Mouse (Mus musculus): ENCODE measurements around the gene Dbnl. TPM values are rescaled to one million over a fixed set of nuclear protein-coding genes. Genes with fewer than 3 reads are reported as not detected.

Gene Dbnl
- polyA plus RNA-seq, 1 experiment from 2014 or later: 133 TPM

DNA sequence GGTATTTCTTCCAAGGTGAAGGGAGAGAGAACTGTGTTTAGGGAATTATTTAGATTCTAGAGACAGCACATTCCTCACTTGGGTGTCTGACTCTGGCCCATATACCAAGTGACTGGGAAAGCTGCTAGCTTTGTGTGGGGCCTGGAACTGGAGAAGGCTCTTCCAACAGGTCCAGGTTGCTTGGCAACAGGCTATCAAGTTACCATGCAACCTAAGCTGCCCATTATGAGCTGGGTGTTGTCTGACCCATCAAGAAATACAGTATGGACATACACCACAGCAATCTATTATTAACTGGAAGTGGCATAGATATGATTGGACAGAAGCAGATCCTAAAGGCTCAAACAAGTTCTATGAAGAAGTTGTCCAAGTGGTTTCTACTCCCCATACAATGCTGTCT lies 37.1 kb downstream of the Dbnl start:
- H3K9me3 ChIP-seq (replicated peaks): no peaks in the 10 kb centered on the region
- H3K4me3 ChIP-seq: no peak overlapping the region
- no peaks in the 10 kb centered on the region for H3K27me3 ChIP-seq
- ATAC-seq: no peak
- no peak overlapping the region for H3K9ac ChIP-seq
- no peaks in the 10 kb centered on the region for H3K4me1 ChIP-seq
- no peak overlapping the region for H3K4me2 ChIP-seq
- H3K36me3 ChIP-seq (ENCODE audit: poor library complexity, severe bottlenecking): peaks cover 23% of the 10 kb centered on the region
- H3K27ac ChIP-seq: no peak overlapping the region

DNA sequence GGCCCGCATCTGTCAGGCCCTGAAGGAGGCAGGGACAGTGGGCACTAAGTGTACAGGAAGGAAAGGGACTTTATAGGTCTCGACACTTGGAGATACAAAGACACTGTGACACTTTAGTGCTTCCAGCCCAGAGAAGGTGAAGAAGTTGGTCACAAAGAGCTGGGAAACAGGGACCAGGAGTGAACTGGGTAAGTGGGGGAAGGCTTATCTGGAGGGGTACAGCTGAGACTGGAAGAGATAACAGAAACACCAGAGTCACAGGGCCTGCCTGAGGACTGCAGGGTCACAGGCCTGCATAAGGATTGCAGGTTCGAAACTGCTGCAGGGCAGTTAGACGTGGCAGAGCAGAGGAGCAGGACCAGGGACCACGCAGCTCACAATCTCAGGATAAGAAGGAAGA lies 39.6 kb downstream of the Dbnl start:
- Histone ChIP-seq H3K27me3 (no peaks in the 10 kb centered on the region), H3K9ac (no peak overlapping the region), H3K4me3 (no peak overlapping the region), H3K4me1 (no peaks in the 10 kb centered on the region), H3K27ac (no peak overlapping the region), H3K4me2 (no peak overlapping the region), H3K9me3 (replicated peaks) (no peaks in the 10 kb centered on the region), H3K36me3 (ENCODE audit: poor library complexity, severe bottlenecking) (peaks cover 48% of the 10 kb centered on the region)
- 88% methylated on average over 5 of the region's 5 CpGs for WGBS
- ATAC-seq: no peak

DNA sequence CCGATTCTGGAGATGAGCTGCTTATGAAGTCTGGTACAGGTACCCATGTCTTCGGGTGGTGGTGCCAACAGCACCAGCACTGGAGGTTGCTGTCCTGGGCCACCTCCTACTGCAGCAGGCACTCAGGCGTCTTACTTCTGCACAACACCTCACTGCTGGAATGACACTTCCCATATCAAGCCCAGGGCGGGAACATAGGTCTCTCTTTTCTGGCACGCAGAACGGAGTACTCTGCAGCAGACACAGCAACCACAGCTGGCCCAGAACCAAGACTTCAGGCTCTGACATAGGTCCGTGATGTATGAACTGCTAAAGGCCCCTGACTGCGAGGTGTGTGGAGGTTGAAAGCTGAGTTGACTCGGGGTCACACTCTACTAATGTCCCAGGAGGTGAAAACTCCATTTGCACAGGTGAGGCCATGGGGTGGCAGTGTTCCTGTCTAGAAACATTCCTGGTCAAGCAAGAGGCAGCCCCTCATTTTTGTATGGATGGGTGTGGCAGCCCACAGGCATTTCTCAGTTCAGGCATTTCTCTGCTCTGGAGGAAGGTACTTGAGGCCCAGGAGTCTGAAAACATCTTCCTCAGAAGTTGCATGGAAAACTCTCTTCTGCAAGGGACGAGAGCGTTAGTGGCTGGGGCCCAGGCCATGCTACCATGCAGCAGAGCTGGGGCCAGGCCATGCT lies 40.4 kb downstream of the Dbnl start:
- WGBS: 90% methylated on average over 11 of the region's 11 CpGs
- Histone ChIP-seq H3K27me3 (no peaks in the 10 kb centered on the region), H3K4me2 (no peak overlapping the region), H3K4me3 (no peak overlapping the region), H3K4me1 (no peaks in the 10 kb centered on the region), H3K9me3 (replicated peaks) (no peaks in the 10 kb centered on the region), H3K27ac (no peak overlapping the region), H3K36me3 (ENCODE audit: poor library complexity, severe bottlenecking) (peaks cover 48% of the 10 kb centered on the region), H3K9ac (no peak overlapping the region)
- ATAC-seq: no peak

DNA sequence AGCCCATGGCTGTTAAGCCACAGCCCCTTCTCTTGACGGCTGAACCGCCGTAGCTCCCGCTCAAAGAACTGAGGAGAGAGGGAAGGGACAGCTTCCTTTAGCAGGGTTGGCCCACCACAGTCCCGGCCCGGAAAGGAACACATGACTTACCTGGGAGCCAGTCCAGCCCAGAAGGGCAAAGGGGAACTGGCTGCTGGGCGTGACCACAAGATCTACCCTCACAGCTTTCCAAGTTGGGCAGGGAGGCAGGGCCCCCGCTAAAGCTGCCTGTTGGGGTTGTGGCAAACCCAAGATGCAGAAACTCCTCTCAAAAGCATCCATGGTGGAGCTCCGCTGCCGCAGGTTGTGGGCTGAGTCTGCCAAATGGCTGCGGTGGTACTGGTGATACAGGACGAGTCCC lies 41.0 kb downstream of the Dbnl start:
- Histone ChIP-seq H3K4me3 (no peak overlapping the region), H3K4me2 (no peak overlapping the region), H3K4me1 (no peaks in the 10 kb centered on the region), H3K36me3 (ENCODE audit: poor library complexity, severe bottlenecking) (peaks cover 49% of the 10 kb centered on the region), H3K27ac (no peak overlapping the region), H3K27me3 (no peaks in the 10 kb centered on the region), H3K9ac (no peak overlapping the region), H3K9me3 (replicated peaks) (no peaks in the 10 kb centered on the region)
- no peak for ATAC-seq
- 91% methylated on average over 12 of the region's 12 CpGs for WGBS

DNA sequence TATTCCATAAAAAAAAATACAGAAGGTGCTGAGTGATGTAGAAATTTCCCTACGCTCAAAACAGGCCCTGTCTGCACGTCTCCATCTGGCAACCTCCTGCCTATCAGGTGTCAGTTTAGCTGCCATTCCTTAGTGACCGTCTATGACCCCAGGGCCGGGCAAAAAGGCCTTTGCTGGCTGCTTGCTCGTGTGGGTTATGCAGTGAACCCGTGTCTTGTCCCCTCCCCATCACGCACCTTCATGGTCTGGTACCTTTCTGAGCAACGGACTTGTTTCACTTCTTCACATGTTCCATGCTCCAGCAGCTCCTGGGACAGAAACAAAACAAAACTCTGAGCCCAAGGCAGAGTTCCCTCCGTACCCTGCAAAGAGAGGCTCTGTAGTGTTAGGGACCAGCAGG lies 46.2 kb downstream of the Dbnl start:
- no peak overlapping the region for H3K9ac ChIP-seq
- no peak for ATAC-seq

DNA sequence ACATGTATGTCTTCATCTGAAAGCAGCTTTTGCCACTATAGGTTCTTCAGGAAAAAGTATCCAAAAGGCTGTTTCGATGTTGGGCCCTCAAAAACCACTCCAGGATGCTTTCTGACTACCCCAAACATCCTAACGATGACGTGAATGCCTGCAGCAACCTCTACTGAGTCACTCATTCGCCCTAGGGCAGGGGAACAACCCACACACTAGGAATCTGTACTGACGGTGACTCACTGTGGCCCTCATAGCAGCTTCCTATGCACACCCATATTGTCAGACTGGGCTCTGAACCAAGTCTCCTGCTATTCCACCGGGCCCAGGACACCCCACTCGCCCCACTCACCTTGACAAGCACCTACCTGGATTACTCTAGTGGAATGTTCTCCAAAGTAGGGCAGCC lies 46.8 kb downstream of the Dbnl start:
- Histone ChIP-seq H3K27me3 (no peaks in the 10 kb centered on the region), H3K9me3 (replicated peaks) (no peaks in the 10 kb centered on the region), H3K27ac (no peak overlapping the region), H3K4me1 (peaks cover 13% of the 10 kb centered on the region), H3K36me3 (ENCODE audit: poor library complexity, severe bottlenecking) (peaks cover 28% of the 10 kb centered on the region), H3K4me3 (no peak overlapping the region), H3K4me2 (no peak overlapping the region), H3K9ac (no peak overlapping the region)
- 90% methylated on average over 7 of the region's 7 CpGs for WGBS
- ATAC-seq: no peak

More for the DNA sequence above, 46.2 kb downstream of the Dbnl start:
- Histone ChIP-seq H3K27ac (no peak overlapping the region), H3K27me3 (no peaks in the 10 kb centered on the region), H3K4me2 (no peak overlapping the region), H3K4me1 (peaks cover 13% of the 10 kb centered on the region), H3K9me3 (replicated peaks) (no peaks in the 10 kb centered on the region), H3K36me3 (ENCODE audit: poor library complexity, severe bottlenecking) (peaks cover 30% of the 10 kb centered on the region), H3K4me3 (no peak overlapping the region)
- WGBS: 92% methylated on average over 9 of the region's 9 CpGs

DNA sequence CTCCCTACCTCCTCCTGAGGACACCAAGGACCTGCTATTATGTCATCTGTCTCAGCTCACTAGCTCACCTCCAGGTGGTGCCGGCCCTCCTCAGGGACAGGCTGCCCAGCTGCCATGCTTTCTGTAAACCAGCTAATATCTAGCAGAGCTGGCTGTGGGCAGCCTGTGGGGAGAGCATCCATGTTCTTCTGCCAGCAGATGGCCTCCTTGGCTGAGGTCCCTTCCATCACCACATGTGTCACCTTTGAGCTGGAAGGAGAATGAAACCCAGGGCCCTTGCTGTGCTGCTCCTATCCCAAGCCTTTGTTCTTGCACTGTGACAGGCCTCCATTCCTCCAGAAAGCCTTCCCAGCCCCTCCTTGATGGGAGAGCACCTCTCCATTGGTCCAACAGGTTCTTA lies 47.8 kb downstream of the Dbnl start:
- Histone ChIP-seq H3K4me3 (no peak overlapping the region), H3K36me3 (ENCODE audit: poor library complexity, severe bottlenecking) (peaks cover 22% of the 10 kb centered on the region), H3K4me2 (no peak overlapping the region), H3K9ac (no peak overlapping the region), H3K4me1 (peaks cover 13% of the 10 kb centered on the region), H3K27me3 (no peaks in the 10 kb centered on the region), H3K9me3 (replicated peaks) (no peaks in the 10 kb centered on the region), H3K27ac (peak overlapping the region; percentile 19; the same call in 1 of the 2 replicates)
- WGBS: 46% methylated on average over 1 of the region's 1 CpGs
- no peak for ATAC-seq

DNA sequence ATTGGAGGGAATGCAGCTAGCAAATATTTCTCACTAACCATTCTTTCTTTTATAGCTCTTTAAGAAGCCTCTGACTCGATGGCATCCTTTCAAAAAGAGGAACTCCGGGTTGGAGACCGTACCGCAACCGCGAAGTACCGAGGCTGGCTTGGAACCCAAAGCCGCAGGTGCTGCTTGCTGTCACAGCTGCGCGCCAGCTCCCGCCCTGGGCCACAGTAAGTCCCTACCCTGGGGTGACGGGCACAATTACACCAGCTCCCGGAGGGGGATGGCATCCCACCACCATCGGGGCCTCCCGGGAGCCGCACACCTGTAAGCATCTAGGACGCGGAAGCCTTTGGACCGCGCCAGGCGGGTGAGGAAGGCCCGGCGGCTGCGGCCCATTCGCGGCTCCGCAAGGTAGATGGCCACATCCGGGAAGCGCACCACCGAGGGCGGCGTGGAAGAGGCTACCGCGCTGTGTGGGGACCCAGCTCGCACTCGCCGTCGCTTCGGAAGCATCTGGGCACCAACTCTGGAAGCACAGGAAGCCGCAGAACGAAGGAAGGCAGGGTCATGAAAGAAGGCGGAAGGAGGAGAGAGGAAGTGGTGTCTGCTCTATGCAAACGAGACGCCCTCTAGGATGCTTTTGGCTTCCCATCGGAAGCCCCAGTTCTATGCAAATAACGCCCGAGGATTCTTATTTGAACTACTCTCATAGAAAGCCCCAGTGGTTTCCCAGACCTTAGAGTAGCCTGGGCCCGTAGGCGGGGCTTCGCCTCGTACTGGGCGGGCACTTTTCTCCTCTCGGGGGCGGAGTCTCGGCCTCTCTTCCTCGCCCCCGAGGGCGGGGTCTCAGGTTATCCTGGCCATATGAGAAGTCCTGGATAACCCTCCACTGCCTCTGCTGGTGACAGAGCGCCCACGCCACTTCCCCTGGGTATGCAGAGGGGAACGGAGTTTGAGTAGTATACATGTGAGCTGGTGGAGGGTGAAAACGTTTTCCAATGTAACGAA lies 49.3 kb downstream of the Dbnl start, which contains the start of gene Polm:
Gene Polm, minus strand, starts transcription at position 766 of the 996 bp plus-strand sequence.
- Histone ChIP-seq H3K4me2 (peak within 1 kb of the TSS; percentile 91), H3K27ac (peak within 1 kb of the TSS; percentile 74), H3K27me3 (no peaks in the 10 kb centered on the region), H3K4me1 (peaks cover 13% of the 10 kb centered on the region), H3K36me3 (ENCODE audit: poor library complexity, severe bottlenecking) (peaks cover 8% of the 10 kb centered on the region; the same call in 1 of the 2 replicates), H3K4me3 (peak within 1 kb of the TSS; percentile 69), H3K9me3 (replicated peaks) (no peaks in the 10 kb centered on the region), H3K9ac (peak within 1 kb of the TSS; percentile 85)
- WGBS: under 1% methylated on average over 63 of the region's 63 CpGs
- peak; percentile 98 for ATAC-seq

DNA sequence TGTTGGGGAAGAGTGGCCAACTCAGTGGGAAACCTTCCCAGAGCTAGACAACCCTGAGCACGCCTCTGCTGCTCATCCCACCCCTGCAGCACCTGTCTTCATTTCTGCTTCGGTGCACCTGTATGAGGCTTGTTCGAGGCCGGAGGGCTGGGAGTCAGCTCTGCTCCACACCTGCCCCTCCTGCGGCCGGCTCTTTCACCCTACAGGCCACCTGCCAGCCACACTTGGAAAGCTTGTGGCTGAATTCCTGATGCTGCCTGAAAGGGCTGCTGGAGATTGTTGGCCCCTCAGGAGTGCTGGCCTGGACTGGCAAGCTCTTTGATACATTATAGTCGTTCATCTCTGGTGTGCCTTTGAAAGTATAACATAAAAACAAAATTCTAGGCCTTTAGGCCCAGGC lies 52.1 kb downstream of the Dbnl start:
- no peak overlapping the region for H3K4me3 ChIP-seq
- no peaks in the 10 kb centered on the region for H3K36me3 ChIP-seq (ENCODE audit: poor library complexity, severe bottlenecking)
- no peak overlapping the region for H3K4me2 ChIP-seq
- no peak overlapping the region for H3K27ac ChIP-seq
- no peaks in the 10 kb centered on the region for H3K9me3 ChIP-seq (replicated peaks)
- WGBS: 84% methylated on average over 7 of the region's 7 CpGs
- H3K27me3 ChIP-seq: no peaks in the 10 kb centered on the region
- peaks cover 13% of the 10 kb centered on the region for H3K4me1 ChIP-seq
- no peak for ATAC-seq
- H3K9ac ChIP-seq: no peak overlapping the region

DNA sequence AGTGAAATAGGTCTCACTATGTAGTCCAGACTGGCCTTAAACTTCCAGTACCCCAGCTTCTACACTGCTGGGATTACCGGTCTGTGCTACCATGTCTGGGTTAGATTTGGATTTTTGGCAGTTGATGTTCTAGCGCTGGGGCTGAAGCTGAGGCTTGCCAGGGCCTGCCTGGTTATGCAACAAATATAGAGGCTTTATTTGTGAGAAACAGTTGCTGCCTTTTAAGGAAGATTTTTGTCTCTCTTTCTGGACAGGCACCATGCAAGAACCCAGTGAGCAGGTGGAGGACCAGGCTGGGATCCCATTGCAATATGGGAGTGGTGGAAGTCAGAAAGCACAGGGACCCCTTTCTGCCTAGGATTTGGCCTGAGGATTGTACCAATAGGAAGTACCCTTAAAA lies 53.5 kb downstream of the Dbnl start:
- H3K9ac ChIP-seq: no peak overlapping the region
- whole genome bisulfite sequencing: 93% methylated on average over 2 of the region's 2 CpGs
- H3K27ac ChIP-seq: no peak overlapping the region
- H3K9me3 ChIP-seq (replicated peaks): no peaks in the 10 kb centered on the region
- H3K36me3 ChIP-seq (ENCODE audit: poor library complexity, severe bottlenecking): no peaks in the 10 kb centered on the region
- no peak overlapping the region for H3K4me3 ChIP-seq
- no peaks in the 10 kb centered on the region for H3K27me3 ChIP-seq
- ATAC-seq: no peak
- H3K4me2 ChIP-seq: no peak overlapping the region
- peaks cover 6% of the 10 kb centered on the region; the same call in 1 of the 2 replicates for H3K4me1 ChIP-seq

DNA sequence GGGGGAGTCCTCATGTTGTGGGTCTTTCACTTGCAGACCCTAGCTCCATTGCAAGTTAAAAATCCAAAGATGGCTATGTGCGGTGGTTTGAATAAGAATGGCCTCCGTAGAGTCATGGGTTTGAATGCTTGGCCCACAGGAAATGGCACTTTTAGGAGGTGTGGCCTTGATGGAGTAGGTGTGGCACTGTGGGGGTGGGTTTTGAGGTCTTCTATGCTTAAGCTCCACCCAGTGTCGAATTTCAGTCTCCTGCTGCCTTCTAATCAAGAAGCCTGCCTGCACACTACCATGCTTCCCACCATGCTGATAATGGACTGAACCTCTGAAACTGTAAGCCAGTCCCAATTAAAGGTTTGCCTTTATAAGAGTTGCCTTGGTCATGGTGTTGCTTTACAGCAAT lies 54.8 kb downstream of the Dbnl start:
- 83% methylated on average over 3 of the region's 3 CpGs for WGBS
- H3K36me3 ChIP-seq (ENCODE audit: poor library complexity, severe bottlenecking): no peaks in the 10 kb centered on the region
- H3K27me3 ChIP-seq: no peaks in the 10 kb centered on the region
- no peak overlapping the region for H3K4me2 ChIP-seq
- H3K4me3 ChIP-seq: no peak overlapping the region
- no peaks in the 10 kb centered on the region for H3K4me1 ChIP-seq
- H3K9ac ChIP-seq: no peak overlapping the region
- H3K27ac ChIP-seq: no peak overlapping the region
- no peak for ATAC-seq
- no peaks in the 10 kb centered on the region for H3K9me3 ChIP-seq (replicated peaks)

DNA sequence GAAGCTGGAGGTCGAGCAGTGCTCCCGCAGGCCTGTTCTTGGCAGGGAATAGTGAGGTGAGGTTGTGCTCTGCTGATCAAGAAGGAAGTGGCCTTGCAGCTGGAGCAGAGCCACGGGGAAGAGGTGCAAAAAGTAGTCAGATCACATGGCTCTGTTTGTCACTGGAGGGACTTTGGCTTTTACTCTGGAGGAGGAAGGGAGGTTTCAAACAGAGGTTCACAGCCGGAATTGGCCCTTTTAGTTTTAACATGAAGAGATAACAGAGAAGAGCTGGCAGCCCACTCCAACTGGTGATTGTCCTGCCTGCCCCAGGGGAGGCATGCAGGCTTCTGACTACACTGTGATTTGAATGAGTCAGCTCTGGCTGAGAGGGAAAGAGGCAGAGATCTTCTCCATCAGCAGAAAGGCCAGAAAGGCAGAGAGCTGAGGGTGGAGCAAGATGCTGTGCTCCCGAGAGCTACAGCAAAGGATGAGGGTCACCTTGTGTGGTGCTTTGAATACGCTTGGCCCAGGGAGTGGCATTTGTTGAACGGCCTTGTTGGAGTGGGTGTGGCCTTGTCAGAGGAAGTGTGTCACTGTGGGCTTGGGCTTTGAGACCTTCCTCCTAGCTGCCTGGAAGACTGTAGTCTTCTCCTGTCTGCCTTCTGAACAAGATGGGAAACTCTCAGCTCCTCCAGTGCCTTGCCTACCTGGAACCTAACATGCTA lies 58.5 kb downstream of the Dbnl start:
- H3K9me3 ChIP-seq (replicated peaks): no peaks in the 10 kb centered on the region
- ATAC-seq: no peak
- H3K27me3 ChIP-seq: no peaks in the 10 kb centered on the region
- H3K4me1 ChIP-seq: peaks cover 14% of the 10 kb centered on the region
- no peaks in the 10 kb centered on the region for H3K36me3 ChIP-seq (ENCODE audit: poor library complexity, severe bottlenecking)
- H3K4me3 ChIP-seq: no peak overlapping the region
- H3K9ac ChIP-seq: no peak overlapping the region
- H3K4me2 ChIP-seq: no peak overlapping the region
- 77% methylated on average over 7 of the region's 7 CpGs for WGBS
- H3K27ac ChIP-seq: no peak overlapping the region
